Mouse (Mus musculus) embryonic fibroblast, embryonic 13.5 days (primary cell): ENCODE results near the gene Olfr1150-ps1.

Experiments
- CTCF ChIP-seq: IDR thresholded peaks from 2 replicates; pipeline ENCODE4 v1.5.1; 2011; ENCODE audit warnings: mild to moderate bottlenecking, control low read depth, low read length, moderate library complexity, borderline replicate concordance; ENCODE audit not compliant: insufficient read depth
- POLR2A ChIP-seq: IDR thresholded peaks from 2 replicates; pipeline ENCODE4 v1.6.1; 2011; ENCODE audit warnings: low read depth, mild to moderate bottlenecking, control low read depth, low read length, moderate library complexity

DNA sequence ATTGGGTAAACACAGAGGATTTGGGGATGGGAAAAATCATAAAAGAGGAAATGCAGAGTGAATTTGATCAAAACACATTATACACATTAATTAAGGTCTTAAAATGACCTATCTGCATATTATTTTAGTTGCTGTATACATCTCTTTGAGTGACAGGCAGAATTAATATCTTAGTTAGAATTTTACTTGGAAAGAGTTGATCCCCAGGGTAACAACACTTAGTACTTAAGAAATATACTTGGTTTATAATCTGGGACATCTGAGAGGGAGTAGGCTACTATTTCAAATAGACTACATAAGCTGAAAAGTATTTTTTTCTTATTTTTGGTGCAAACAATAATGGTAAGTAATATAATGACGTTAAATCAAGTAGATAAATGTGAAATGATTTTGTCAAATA lies at the start of gene Olfr1150-ps1:
- TF ChIP-seq CTCF, result no peak
- no peak for TF ChIP-seq POLR2A
